Mouse (Mus musculus) heart, adult 2 months (tissue): Measurements from ENCODE around the gene Mpnd.

Experiments used
- EP300 ChIP-seq: fragments of 200-500 bp; IDR thresholded peaks from 2 replicates; pipeline ENCODE4 v1.6.1; 2011; ENCODE audit warnings: low read depth, low read length, control low read depth; ENCODE audit not compliant: insufficient read depth
- POLR2A ChIP-seq: fragments of 200-500 bp; IDR thresholded peaks from 2 replicates; pipeline ENCODE4 v1.6.1; 2011; ENCODE audit warnings: mild to moderate bottlenecking, low read depth, low read length, control low read depth; ENCODE audit not compliant: insufficient read depth

GRCm38 (mm10) chr17:55996007-55996406 is 9.5 kb upstream of the Mpnd start:
- TF ChIP-seq EP300, result no peak
- no peak for TF ChIP-seq POLR2A
